Mouse (Mus musculus) forebrain, embryonic 11.5 days (tissue): Measurements from ENCODE around the gene AC161166.1. TPM values are rescaled to one million over a fixed set of nuclear protein-coding genes. Genes with fewer than 3 reads are reported as not detected.
A peak's percentile ranks its signal among the peaks of the same experiment; 100 is the strongest.
"Not testable (repeated sequence)": the region's sequence is repeated elsewhere in the genome, so short reads cannot be mapped to it uniquely, and the experiment has no call there.

ENCODE experiments used
- ATAC-seq: fragments of 200-750 bp; cut with Nextera tagmentation; replicated peaks from 2 replicates; pipeline ENCODE4 v1.8.0; 2017; ENCODE audit warnings: moderate TSS enrichment; ENCODE audit not compliant: low FRiP score
- DNase-seq: peaks from one replicate; pipeline ENCODE4 v3.0.0-alpha.2; 2017; ENCODE audit warnings: low spot score
- H3K27ac ChIP-seq: fragments of 300-500 bp; sonication (generic); 2 replicates; pipeline ENCODE4 v1.5.1; 2014; ENCODE audit warnings: low read depth, low read length
- H3K27me3 ChIP-seq: fragments of 300-500 bp; sonication (generic); 2 replicates; pipeline ENCODE4 v1.6.1; 2014; ENCODE audit warnings: mild to moderate bottlenecking, low read length, mixed read lengths; ENCODE audit not compliant: control insufficient read depth, insufficient read depth
- H3K36me3 ChIP-seq: fragments of 300-500 bp; sonication (generic); 2 replicates; pipeline ENCODE4 v1.6.1; 2014; ENCODE audit warnings: mild to moderate bottlenecking, low read length, moderate library complexity, mixed read lengths; ENCODE audit not compliant: control insufficient read depth, insufficient read depth
- H3K4me1 ChIP-seq: fragments of 300-500 bp; sonication (generic); replicated peaks from 2 replicates; pipeline ENCODE4 v1.6.1; 2014; ENCODE audit warnings: low read length, mixed read lengths; ENCODE audit not compliant: control insufficient read depth, insufficient read depth
- H3K4me2 ChIP-seq: fragments of 300-500 bp; sonication (generic); 2 replicates; pipeline ENCODE4 v1.6.1; 2014; ENCODE audit warnings: low read depth, mild to moderate bottlenecking, low read length, moderate library complexity, mixed read lengths; ENCODE audit not compliant: severe bottlenecking
- H3K4me3 ChIP-seq: fragments of 300-500 bp; sonication (generic); 2 replicates; pipeline ENCODE4 v1.5.1; 2014; ENCODE audit warnings: low read depth, low read length
- H3K9ac ChIP-seq: fragments of 300-500 bp; sonication (generic); 2 replicates; pipeline ENCODE4 v1.6.1; 2014; ENCODE audit warnings: low read length
- H3K9me3 ChIP-seq: fragments of 300-500 bp; sonication (generic); 2 replicates; pipeline ENCODE4 v1.6.1; 2016; ENCODE audit warnings: low read length, mixed read lengths; ENCODE audit not compliant: control insufficient read depth
- WGBS: fragments of 180-500 bp; shearing (Covaris S2); extraction: QIAGEN DNeasy Blood & Tissue Kit; methylation state at CpG from one replicate; pipeline ENCODE4 v1.1.7; 2014; 5-methylcytosine and 5-hydroxymethylcytosine counted together
- polyA plus RNA-seq: library from polyadenylated mRNA; unstranded; fragments of >200 nt; fragmentation: Nextera tagmentation; extraction: Ambion mirVana; gene quantifications from 2 replicates; pipeline ENCODE4 v1.2.1, GENCODE M21; 2014

Gene AC161166.1
- polyA plus RNA-seq, 1 experiment from 2014 or later = 0.96 TPM

- H3K9me3 ChIP-seq, DNase-seq, H3K4me3 ChIP-seq, H3K36me3 ChIP-seq, ATAC-seq, H3K4me1 ChIP-seq, H3K27ac ChIP-seq, H3K27me3 ChIP-seq, H3K4me2 ChIP-seq, H3K9ac ChIP-seq: not testable (repeated sequence)
- WGBS = 94% methylated on average over 10 of the region's 10 CpGs
These were observed 7.8 kb upstream of the AC161166.1 start for GRCm38 (mm10) chr7:24520054-24520453.

- H3K27me3 ChIP-seq = no peaks in the 10 kb centered on the region
- H3K36me3 ChIP-seq = no peaks in the 10 kb centered on the region; the same call in 1 of the 2 replicates
- no peak overlapping the region for H3K4me3 ChIP-seq
- no peak overlapping the region for H3K27ac ChIP-seq
- H3K9me3 ChIP-seq = no peaks in the 10 kb centered on the region
- 26% methylated on average over 3 of the region's 3 CpGs for WGBS
- no peak for ATAC-seq
- H3K9ac ChIP-seq = no peak overlapping the region
- no peaks in the 10 kb centered on the region for H3K4me1 ChIP-seq
- no peak overlapping the region for H3K4me2 ChIP-seq
- no peak for DNase-seq
These were observed 6.9 kb upstream of the AC161166.1 start for GRCm38 (mm10) chr7:24519130-24519529.

- Histone ChIP-seq H3K9me3 (no peaks in the 10 kb centered on the region), H3K36me3 (no peaks in the 10 kb centered on the region; the same call in 1 of the 2 replicates), H3K27me3 (no peaks in the 10 kb centered on the region), H3K4me1 (no peaks in the 10 kb centered on the region), H3K4me3 (no peak overlapping the region), H3K9ac (no peak overlapping the region), H3K27ac (no peak overlapping the region), H3K4me2 (no peak overlapping the region)
- 56% methylated on average over 6 of the region's 6 CpGs for WGBS
- no peak for DNase-seq
- ATAC-seq = no peak
These were observed 5.4 kb upstream of the AC161166.1 start for GRCm38 (mm10) chr7:24517654-24518053.

GRCm38 (mm10) chr7:24517077-24517476 is 4.8 kb upstream of the AC161166.1 start:
- H3K4me3 ChIP-seq = no peak overlapping the region
- 30% methylated on average over 5 of the region's 5 CpGs for WGBS
- no peak for ATAC-seq
- H3K9ac ChIP-seq = no peak overlapping the region
- no peak overlapping the region for H3K4me2 ChIP-seq
- no peaks in the 10 kb centered on the region for H3K27me3 ChIP-seq
- H3K4me1 ChIP-seq = no peaks in the 10 kb centered on the region
- H3K9me3 ChIP-seq = no peaks in the 10 kb centered on the region
- no peak overlapping the region for H3K27ac ChIP-seq
- DNase-seq = no peak
- no peaks in the 10 kb centered on the region; the same call in 1 of the 2 replicates for H3K36me3 ChIP-seq

- WGBS = 72% methylated on average over 6 of the region's 8 CpGs
- ATAC-seq, H3K4me3 ChIP-seq, H3K27ac ChIP-seq, H3K9me3 ChIP-seq, H3K27me3 ChIP-seq, H3K4me2 ChIP-seq, H3K9ac ChIP-seq, DNase-seq, H3K4me1 ChIP-seq, H3K36me3 ChIP-seq: not testable (repeated sequence)
These were observed 4.1 kb upstream of the AC161166.1 start for GRCm38 (mm10) chr7:24516319-24516718.

- Histone ChIP-seq H3K9me3 (no peaks in the 10 kb centered on the region), H3K27me3 (no peaks in the 10 kb centered on the region), H3K36me3 (no peaks in the 10 kb centered on the region; the same call in 1 of the 2 replicates), H3K4me3 (peak overlapping the region; percentile 57), H3K4me1 (peaks cover 23% of the 10 kb centered on the region), H3K9ac (peak overlapping the region; percentile 94), H3K27ac (peak overlapping the region; percentile 100), H3K4me2 (peak overlapping the region; percentile 68)
- 1% methylated on average over 20 of the region's 20 CpGs for WGBS
- DNase-seq (no peak), ATAC-seq (peak; percentile 7; the same call in 1 of the 2 replicates)
These were observed 4.5 kb downstream of the AC161166.1 start for GRCm38 (mm10) chr7:24507726-24508114.

GRCm38 (mm10) chr7:24506838-24507725 is 5.2 kb downstream of the AC161166.1 start, which contains the start of gene Zfp428:
Gene Zfp428, plus strand, starts transcription at chr7:24507006.
- H3K4me1 ChIP-seq = peaks cover 23% of the 10 kb centered on the region
- WGBS = under 1% methylated on average over 83 of the region's 84 CpGs

GRCm38 (mm10) chr7:24506476-24506837 is 5.8 kb downstream of the AC161166.1 start:
- peaks cover 23% of the 10 kb centered on the region for H3K4me1 ChIP-seq
- no peak for ATAC-seq
- no peak for DNase-seq
- WGBS = under 1% methylated on average over 12 of the region's 12 CpGs
- H3K9me3 ChIP-seq = no peaks in the 10 kb centered on the region
- H3K4me2 ChIP-seq = peak overlapping the region; percentile 68
- H3K27ac ChIP-seq = peak overlapping the region; percentile 100
- H3K36me3 ChIP-seq = no peaks in the 10 kb centered on the region; the same call in 1 of the 2 replicates
- peak overlapping the region; percentile 94 for H3K9ac ChIP-seq
- H3K4me3 ChIP-seq = peak overlapping the region; percentile 57
- H3K27me3 ChIP-seq = no peaks in the 10 kb centered on the region

More at GRCm38 (mm10) chr7:24506838-24507725, 5.2 kb downstream of the AC161166.1 start, which contains the start of gene Zfp428:
- DNase-seq (peak; percentile 95), ATAC-seq (peak; percentile 94)
- Histone ChIP-seq H3K27me3 (no peaks in the 10 kb centered on the region), H3K4me3 (peak within 1 kb of the TSS; percentile 57), H3K27ac (peak within 1 kb of the TSS; percentile 100), H3K4me2 (peak within 1 kb of the TSS; percentile 68), H3K36me3 (no peaks in the 10 kb centered on the region; the same call in 1 of the 2 replicates), H3K9me3 (no peaks in the 10 kb centered on the region), H3K9ac (peak within 1 kb of the TSS; percentile 94)
